Mouse (Mus musculus): ENCODE data around the gene Mcoln2.

DNA sequence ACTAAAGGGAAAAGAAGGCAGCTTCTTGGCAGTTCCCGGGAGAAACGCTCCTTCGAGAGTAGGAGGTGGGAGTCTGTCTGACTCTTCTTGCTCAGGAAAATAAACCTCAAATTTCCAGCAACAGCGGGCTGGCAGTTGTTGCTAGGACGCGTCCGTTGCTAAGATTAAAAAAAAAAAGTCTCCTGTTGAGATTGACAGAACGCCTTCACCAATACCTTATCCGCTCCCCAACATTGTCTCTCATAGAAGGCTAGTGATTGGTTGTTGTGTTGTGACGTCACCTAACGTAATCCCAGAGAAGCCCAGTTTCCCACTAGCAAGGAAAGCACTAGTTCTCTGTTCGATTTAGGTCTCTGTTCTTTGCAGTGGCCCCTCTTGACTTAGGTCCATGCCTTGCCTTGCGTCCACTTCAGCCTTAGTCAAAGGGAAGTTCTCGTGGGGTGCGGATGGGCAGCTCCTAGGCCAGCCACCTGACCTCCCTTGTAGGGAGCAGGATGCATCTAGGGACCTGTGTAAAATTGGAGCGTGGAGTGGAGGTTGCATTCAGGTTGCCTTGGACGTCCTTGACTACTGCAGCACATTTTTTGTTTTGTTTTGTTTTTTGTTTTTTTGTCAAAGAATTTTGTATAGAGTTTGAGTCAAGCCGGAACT is 41.6 kb upstream of the Mcoln2 start, which contains the start of gene Wdr63:
- no peak for TF ChIP-seq CTCF (IDR thresholded peaks at IDR 0.05; ENCODE audit: low read depth, low read length)
- no peak for TF ChIP-seq GATA2 (IDR thresholded peaks at IDR 0.05; ENCODE audit: borderline replicate concordance, low read depth, low read length)
- no peak for TF ChIP-seq TAL1 (conservative IDR thresholded peaks at IDR 0.05; ENCODE audit: low read depth, low read length)
- TF ChIP-seq GATA1 (IDR thresholded peaks at IDR 0.05; ENCODE audit: borderline replicate concordance, low read length) = no peak
- TF ChIP-seq POLR2AphosphoS5 (IDR thresholded peaks at IDR 0.05; ENCODE audit: insufficient replicate concordance, low read depth, low read length) = no peak
